Mouse (Mus musculus) right cerebral cortex, postnatal 4 days (tissue): ENCODE results near the gene Vash2.
"Not testable (repeated sequence)": the region's sequence is repeated elsewhere in the genome, so short reads cannot be mapped to it uniquely, and the experiment has no call there.

Experiments
- DNase-seq: peaks from one replicate; pipeline ENCODE4 v3.0.0-alpha.2; 2022

The Vash2 gene

DNA sequence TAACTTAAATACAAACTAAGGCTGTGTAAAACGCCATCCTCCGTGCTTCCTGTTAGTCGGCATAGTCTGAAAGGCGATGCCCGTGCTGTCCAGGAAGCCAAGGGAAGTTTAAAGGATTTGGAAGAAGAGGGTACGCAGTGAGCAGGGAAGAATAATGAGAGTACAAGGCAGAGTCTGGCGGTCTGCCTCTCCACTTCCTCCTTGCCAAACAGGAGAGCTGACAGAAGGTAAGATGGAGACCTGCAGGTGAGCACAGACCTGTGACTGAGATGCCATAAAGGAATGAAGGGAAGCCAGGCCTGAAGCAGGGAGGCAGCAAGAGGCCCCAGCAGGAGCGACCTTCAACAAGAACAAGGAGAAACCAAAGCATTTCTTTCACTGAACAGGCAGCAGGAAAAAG lies 4.9 kb downstream of the Vash2 start:
- no peak for DNase-seq

GRCm38 (mm10) chr1:190972612-190973192 lies 6.4 kb downstream of the Vash2 start:
- no peak for DNase-seq

- DNase-seq: no peak
Measured at GRCm38 (mm10) chr1:190971708-190972610, 7.1 kb downstream of the Vash2 start.

- no peak for DNase-seq
Measured at GRCm38 (mm10) chr1:190968010-190968409, 11.1 kb downstream of the Vash2 start.

- no peak for DNase-seq
Measured at GRCm38 (mm10) chr1:190964992-190965780, 13.9 kb downstream of the Vash2 start.

GRCm38 (mm10) chr1:190962760-190963159 lies 16.3 kb downstream of the Vash2 start:
- no peak for DNase-seq

- no peak for DNase-seq
Measured at GRCm38 (mm10) chr1:190958821-190959220, 20.3 kb downstream of the Vash2 start.

- DNase-seq: no peak
Measured at GRCm38 (mm10) chr1:190953009-190953408, 26.1 kb downstream of the Vash2 start.

DNA sequence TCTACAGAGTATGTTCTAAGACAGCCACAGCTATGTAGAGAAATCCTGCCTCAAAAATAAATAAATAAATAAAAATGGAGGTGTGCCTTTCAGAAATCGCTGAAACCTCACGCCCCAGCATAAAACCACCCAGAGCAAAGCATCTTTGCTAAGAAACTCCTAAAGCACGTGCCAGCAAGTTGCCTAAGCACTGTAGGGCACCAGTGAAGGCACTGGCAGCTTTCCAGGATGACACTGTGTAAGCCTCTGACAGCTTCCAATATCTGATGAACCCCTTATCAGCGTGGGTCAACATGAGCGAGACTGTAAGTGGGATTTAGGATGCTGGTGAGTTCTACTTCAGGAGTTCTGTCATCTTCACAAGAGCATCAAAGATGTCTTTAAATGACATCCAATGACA lies 28.1 kb downstream of the Vash2 start:
- DNase-seq: no peak

- no peak for DNase-seq
Measured at GRCm38 (mm10) chr1:190948846-190949245, 30.2 kb downstream of the Vash2 start.

DNA sequence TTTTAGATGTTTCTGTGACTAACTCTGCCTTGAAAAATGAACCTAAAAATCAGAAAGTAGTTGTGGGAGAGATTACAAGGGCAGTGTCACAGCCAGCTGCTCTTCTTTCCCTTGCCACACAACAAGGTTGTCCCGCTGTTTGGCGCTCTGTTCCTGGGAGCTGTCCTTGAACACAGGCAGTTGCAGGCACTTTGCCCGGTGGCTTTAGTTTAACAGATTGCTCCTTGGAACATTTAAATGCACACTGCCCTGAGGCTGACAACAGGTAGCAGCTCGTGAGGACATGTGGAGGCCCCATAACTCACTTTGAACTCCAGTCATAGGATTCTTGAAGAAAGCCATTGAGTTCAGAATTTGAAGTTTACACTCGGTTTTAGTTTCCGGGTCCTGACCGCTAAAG lies 30.7 kb downstream of the Vash2 start:
- DNase-seq: no peak

DNA sequence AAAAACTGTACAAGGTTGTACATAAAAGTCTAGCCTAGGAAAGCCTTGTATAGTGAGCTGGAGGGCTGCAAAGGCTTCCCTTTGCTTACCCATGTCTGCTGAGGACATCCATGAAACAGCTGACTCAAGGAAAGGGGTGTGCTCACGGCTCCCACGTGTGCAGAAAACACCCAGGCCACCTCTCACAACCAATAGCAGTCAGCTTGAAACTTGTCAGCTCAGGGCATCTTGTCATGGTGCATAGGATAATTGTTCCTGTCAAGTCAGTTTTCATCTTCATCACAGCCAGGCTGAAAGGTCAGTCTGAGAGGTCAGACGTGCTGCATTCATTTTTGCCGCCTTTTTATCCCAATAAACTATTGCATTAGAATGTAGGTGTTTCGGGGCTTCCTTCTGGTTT lies 31.1 kb downstream of the Vash2 start:
- no peak for DNase-seq

- peak; percentile 67 for DNase-seq
Measured at GRCm38 (mm10) chr1:190944109-190944760, 34.9 kb downstream of the Vash2 start.

GRCm38 (mm10) chr1:190939803-190940202 lies 39.3 kb downstream of the Vash2 start:
- DNase-seq: no peak

GRCm38 (mm10) chr1:190930181-190930580 lies 48.9 kb downstream of the Vash2 start:
- no peak for DNase-seq

DNA sequence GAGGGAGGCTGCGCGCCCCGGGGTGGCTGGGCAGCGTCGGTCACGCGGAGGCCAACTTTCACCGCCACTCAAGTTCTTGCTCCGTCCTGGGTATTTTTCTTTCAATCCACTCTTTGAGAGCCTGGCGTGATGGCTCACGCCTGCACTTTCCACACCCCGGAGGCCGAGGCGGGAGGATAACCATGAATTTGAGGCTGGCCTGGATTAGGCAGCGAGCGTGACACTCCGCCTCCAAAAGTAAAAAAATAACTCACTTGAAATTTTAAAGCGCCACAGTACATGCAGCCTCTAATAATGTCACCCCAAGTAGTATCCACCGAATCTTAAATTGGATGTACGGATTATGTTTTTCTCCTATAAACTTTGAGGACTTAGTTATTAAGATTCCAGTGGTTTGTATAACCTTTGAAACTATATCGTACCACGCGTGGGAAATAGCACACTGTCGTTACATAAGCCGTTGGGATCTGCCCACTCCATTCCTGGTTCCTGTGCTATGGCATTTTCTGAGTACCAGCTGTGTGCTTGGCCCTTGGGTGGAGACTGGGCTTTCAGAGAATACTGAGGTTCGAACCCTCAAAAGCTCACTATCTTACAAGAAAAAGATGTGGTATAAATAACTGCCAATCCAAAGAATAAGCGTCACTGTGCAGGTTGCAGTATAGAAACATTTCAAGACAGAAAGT lies 49.9 kb downstream of the Vash2 start:
- peak; percentile 27 for DNase-seq

- peak; percentile 96 for DNase-seq
Measured at GRCm38 (mm10) chr1:190928370-190929009, 50.6 kb downstream of the Vash2 start.

GRCm38 (mm10) chr1:190927751-190928369 lies 51.2 kb downstream of the Vash2 start:
- no peak for DNase-seq

GRCm38 (mm10) chr1:190927311-190927710 lies 51.8 kb downstream of the Vash2 start:
- DNase-seq: no peak

DNA sequence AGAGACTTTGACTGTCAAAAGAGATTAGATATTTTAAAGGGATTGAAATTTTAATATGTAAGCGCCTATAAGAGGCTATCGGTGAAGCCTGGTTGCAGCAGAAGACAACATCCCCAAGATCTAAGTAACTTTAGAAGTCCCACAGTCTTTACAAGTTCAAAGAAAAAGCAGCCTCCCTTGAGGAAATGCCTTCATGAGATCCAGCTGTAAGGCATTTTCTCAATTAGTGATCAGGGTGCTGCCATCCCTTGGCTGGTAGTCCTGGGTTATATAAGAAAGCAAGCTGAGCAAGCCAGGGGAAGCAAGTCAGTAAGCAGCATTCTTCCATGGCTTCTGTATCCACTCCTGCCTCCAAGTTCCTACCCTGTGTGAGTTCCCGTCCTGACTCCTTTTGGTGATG lies 54.3 kb downstream of the Vash2 start, which contains the start of gene Angel2:
Gene Angel2 (plus strand): TSS at position 301 of the 400 bp plus-strand sequence.
- not testable (repeated sequence) for DNase-seq
